Mouse (Mus musculus): ENCODE data around the gene Gpr156. TPM values are rescaled to one million over a fixed set of nuclear protein-coding genes. Genes with fewer than 3 reads are reported as not detected.
"Not testable (repeated sequence)": the region's sequence is repeated elsewhere in the genome, so short reads cannot be mapped to it uniquely, and the experiment has no call there.

The Gpr156 gene
- total RNA-seq, 2 experiments from 2014 or later = 0.10 to 0.13 TPM

DNA sequence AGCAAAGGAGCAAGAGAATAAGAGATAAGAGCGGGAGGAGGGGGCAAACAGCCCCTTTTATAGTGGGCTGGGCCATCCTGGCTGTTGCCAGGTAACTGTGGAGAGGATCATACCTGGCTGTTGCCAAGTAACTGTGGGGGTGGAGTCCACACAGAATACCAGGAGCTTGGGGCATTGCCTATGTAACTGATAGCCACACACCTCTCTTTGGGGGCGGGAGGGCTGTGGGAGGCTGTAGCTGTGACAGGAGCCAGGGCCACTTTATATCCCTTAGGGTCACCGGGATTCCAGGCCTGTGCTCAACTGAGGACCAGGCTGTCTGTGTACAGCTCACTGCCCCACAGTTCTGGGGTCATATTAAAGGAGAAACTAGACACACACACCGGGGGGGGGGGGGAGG is 40.5 kb downstream of the Gpr156 start:
- no peak for DNase-seq

DNA sequence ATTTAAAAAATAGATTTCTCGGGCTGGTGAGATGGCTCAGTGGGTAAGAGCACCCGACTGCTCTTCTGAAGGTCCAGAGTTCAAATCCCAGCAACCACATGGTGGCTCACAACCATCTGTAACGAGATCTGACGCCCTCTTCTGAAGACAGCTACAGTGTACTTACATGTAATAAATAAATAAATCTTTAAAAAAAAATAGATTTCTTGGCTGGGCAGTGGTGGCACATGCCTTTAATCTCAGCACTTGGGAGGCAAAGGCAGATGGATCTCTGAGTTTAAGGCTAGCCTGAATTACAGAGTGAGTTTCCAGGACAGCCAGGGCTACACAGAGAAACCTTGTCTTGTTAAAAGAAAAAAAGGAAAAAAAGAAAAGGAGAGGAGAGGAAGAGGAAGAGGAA is 46.4 kb downstream of the Gpr156 start:
- DNase-seq = not testable (repeated sequence)

GRCm38 (mm10) chr16:37963331-37964281 is 47.3 kb downstream of the Gpr156 start:
- DNase-seq = peak in 1 of 2 experiments; percentile 35

- DNase-seq = peak in 1 of 2 experiments; percentile 50
Observed at GRCm38 (mm10) chr16:37964380-37965070, 48.2 kb downstream of the Gpr156 start.

DNA sequence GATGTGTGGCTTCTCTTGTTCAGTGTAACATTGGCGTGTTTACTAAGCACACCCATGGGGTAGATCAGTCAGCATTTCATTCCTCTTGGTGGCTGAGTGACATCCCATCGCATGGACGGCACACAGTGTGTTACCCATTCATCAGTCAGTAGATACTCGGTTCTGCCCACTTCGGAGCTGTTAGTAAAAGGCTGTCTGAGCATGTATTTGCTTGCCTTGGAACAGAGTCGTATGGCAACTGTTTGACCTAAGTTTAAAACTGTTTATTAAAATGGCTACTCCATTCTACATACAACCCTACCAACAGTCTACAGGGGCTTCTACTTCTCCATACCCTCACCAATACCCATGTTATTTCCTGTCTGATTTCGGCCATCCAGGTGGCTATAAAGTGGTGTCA is 50.6 kb downstream of the Gpr156 start:
- DNase-seq = no peak

DNA sequence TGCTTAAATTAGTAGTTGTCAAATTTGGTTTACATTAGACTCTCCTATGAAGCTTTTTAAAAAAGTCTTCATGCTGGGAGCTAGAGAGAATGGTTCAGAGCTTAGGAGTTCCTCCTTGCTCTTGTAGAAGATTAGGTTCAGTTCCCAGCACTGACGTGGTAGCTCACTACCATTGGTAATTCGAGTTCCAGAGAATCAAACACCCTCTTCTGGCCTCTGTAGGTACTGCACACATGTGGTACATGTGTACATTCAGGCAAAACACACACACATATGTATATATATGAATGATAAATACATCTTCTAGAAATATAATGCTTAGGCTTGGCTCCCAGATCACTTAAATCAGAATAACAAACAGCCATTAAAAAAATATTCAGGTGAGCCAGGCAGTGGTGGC is 51.1 kb downstream of the Gpr156 start:
- no peak for DNase-seq

- no peak for DNase-seq
Observed at GRCm38 (mm10) chr16:37971522-37971921, 55.2 kb downstream of the Gpr156 start.

DNA sequence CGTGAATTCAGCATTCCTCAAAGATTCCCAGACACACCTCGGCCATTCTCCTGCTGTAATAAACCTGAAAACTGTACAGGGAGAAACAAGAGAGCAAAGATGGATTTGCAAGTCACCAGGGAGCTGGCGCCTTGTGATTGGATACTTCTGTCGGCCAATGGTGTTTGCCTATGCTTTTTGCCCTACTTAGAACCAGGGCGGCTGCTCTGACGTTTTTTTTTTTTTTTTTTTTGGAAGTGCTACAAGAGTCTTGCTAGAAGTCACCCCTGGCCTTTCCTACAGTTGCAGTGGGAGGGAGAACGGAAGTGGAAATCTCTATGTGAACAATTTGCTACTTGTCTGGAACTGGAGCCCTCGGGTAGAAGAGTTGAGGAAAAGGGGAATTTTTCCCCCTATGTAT is 56.1 kb downstream of the Gpr156 start:
- DNase-seq = peak in 1 of 2 experiments; percentile 11

- DNase-seq = not testable (repeated sequence)
Observed at GRCm38 (mm10) chr16:37973239-37973638, 56.9 kb downstream of the Gpr156 start.

DNA sequence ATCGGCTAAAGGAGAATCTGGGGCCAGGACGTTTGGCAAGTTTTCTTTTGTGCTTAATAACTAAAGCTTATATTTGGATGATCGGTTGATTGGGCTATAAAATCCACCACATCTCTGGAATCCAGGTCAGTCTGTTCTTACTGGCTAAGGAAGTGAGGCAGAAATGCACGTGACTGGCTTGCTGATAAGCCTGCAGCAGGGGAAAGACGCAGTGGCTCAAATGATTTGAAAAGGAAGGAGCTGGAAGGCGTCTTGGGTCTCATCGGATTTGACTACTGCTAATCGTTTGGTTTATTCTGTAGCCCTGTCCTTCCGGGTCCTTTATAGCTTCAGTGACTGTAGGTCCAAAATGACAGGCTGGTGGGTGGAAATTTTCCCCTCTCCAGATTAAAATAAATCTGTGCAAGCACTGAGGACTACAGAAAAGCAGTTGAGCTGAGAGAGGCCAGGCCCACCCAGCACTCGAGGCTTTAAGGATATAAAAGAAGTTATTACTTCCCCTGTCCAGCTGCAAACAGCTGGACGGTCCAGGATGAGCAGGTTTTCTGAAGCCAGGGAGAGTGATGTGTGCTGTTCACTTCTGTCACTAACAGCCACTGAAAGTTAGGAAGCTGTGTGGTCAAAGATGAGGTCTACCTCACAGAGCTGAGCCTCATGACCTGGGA is 57.7 kb downstream of the Gpr156 start:
- no peak for DNase-seq

- peak in 1 of 2 experiments; percentile 48 for DNase-seq
Observed at GRCm38 (mm10) chr16:37974520-37975340, 58.4 kb downstream of the Gpr156 start.

DNA sequence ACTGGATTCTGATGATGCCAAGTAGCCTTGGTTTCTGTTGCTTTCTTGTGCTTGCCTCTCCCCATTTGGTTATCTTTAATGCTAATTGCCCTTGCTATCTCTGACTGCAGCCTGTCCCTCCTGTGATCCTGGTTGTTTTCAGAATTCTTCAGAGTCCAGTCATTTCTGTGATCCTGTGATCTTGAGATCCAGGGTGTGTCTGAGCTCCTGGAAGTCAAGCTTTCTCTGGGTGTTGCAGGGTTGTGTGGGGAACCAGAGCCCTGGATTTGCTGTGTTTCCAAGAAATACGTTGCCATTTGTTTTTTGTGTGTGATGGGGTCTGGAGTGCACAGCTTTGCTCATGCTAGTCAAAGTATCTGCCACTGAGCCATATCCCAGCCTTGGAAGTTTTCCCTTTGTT is 65.6 kb downstream of the Gpr156 start:
- no peak for DNase-seq

- DNase-seq = no peak
Observed at GRCm38 (mm10) chr16:37988211-37988865, 72.0 kb downstream of the Gpr156 start.

DNA sequence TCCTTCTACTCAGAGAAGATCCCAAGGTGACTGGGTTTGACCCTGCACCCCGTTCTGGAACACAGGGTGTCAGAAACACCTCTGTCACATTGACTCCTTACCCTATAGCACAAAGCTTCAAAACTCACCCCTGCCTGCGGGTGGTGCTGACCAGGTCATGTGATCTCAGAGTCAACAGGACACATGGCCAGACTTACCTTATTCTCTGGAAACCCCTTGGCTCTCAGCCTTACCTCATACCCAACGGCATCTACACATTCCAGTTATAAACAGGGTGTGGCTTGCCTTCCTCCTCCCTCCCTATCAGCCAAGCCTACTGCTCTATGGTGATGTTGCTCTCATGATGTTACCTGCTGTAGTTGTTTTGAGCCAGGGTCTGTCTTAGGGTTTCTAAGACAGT is 73.5 kb downstream of the Gpr156 start:
- DNase-seq = no peak

- no peak for DNase-seq
Observed at GRCm38 (mm10) chr16:37990553-37991344, 74.5 kb downstream of the Gpr156 start.

GRCm38 (mm10) chr16:37992806-37993205 is 76.5 kb downstream of the Gpr156 start:
- no peak for DNase-seq

DNA sequence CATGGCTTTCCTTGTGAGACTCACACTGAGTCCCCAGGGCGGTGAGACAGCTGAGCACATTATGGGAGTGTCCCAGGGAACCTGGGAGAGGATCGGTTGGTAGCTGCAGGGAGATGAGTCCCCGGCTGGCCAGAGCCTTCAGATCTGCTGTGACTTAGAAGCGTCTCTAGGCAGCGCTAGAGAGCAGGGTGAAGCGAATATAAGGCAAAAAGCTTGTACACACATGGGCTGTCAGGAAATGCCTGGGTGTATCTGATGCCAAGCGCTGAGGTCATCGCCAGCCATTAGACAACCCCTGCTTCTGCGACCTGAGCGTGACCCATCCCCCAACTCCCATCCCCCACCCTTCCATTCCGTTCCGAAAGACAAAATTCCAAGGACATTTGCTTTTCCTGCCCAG is 78.4 kb downstream of the Gpr156 start:
- DNase-seq = peak; percentile 77 to 81

DNA sequence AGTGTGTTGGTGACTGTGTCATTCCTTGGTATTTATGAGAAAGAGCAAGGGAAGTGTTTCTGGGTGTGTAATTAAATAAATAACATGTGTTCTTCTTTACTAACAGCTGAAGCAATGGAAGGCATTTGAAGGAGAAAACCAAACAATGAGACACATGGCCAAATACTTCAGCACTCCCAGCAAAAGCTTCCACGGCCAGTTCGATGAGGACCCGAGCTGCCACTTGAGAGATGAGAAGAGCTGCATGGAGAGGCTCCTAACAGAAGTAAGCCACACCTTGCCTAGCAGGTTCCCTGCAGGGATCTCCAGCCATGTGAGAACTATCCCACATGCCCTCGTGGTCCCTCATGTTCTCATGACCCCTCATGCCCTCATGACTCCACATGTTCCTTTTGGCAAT is 81.5 kb downstream of the Gpr156 start:
- no peak for DNase-seq

DNA sequence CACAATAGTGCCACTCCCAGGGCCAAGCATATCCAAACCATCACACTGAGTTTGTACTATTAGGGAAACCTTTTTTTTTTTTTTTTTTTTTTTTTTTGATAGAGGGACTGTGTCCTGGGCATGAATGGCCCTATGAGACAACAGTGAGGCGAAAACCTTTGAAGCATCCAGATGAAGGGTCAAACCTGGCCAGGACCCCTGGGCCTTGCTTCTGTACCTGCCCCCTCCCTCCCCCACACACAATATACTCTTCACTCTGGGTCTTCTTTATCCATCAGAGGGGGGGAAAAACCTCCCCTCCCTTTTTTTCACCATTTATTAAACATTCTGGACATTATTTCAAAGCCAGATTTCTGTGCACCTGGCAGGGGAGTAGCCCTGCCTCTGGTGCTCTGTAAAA is 83.5 kb downstream of the Gpr156 start:
- no peak for DNase-seq

DNA sequence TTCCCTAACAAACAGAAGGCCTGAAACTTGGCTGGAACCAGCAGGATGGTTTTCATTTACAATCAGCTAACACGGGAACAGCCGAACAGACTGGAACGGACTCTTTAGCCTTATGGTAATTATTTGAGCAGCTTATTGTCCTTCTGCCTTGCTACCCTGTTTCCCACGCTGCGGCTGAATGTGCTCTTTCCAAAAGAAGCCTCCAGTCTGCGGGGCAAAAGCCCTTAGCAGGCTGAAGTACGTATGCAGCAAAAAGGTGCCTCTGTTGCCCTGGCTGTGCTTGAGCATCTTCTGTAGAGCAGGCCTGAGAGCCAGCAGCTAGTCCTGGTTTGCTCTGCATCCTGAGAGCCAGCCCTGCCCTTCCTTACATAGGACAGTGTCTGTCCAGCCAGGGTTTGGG is 83.9 kb downstream of the Gpr156 start:
- DNase-seq = no peak
